Mouse (Mus musculus) kidney, embryonic 14.5 days (tissue): ENCODE data around the gene Atcay. TPM values are rescaled to one million over a fixed set of nuclear protein-coding genes. Genes with fewer than 3 reads are reported as not detected.
A peak's percentile ranks its signal among the peaks of the same experiment; 100 is the strongest.

Experiments
- ATAC-seq: fragments of 200-750 bp; cut with Nextera tagmentation; 2 replicates; pipeline ENCODE4 v1.8.0; 2017; ENCODE audit warnings: moderate number of reproducible peaks, mild to moderate bottlenecking, moderate TSS enrichment, moderate library complexity; ENCODE audit not compliant: low FRiP score, low TSS enrichment
- H3K27ac ChIP-seq: fragments of 300-500 bp; sonication (generic); 2 replicates; pipeline ENCODE4 v1.5.1; 2014; ENCODE audit warnings: low read depth, mild to moderate bottlenecking, low read length, moderate library complexity, mixed read lengths
- H3K27me3 ChIP-seq: fragments of 300-500 bp; sonication (generic); 2 replicates; pipeline ENCODE4 v1.6.1; 2014; ENCODE audit warnings: mild to moderate bottlenecking, low read length; ENCODE audit not compliant: control insufficient read depth, insufficient read depth
- H3K36me3 ChIP-seq: fragments of 300-500 bp; sonication (generic); 2 replicates; pipeline ENCODE4 v1.6.1; 2014; ENCODE audit warnings: low read length, mixed read lengths; ENCODE audit not compliant: control insufficient read depth, insufficient read depth
- H3K4me1 ChIP-seq: fragments of 300-500 bp; sonication (generic); 2 replicates; pipeline ENCODE4 v1.6.1; 2014; ENCODE audit warnings: low read length, mixed read lengths; ENCODE audit not compliant: control insufficient read depth, insufficient read depth
- H3K4me2 ChIP-seq: fragments of 300-500 bp; sonication (generic); replicated peaks from 2 replicates; pipeline ENCODE4 v1.6.1; 2014; ENCODE audit warnings: low read depth, mild to moderate bottlenecking, low read length
- H3K4me3 ChIP-seq: fragments of 300-500 bp; sonication (generic); 2 replicates; pipeline ENCODE4 v1.5.1; 2014; ENCODE audit warnings: mild to moderate bottlenecking, low read length
- H3K9ac ChIP-seq: fragments of 300-500 bp; sonication (generic); 2 replicates; pipeline ENCODE4 v1.6.1; 2014; ENCODE audit warnings: low read depth, mild to moderate bottlenecking, low read length, moderate library complexity
- H3K9me3 ChIP-seq: fragments of 300-500 bp; sonication (generic); 2 replicates; pipeline ENCODE4 v1.6.1; 2016; ENCODE audit warnings: low read length; ENCODE audit not compliant: control insufficient read depth
- WGBS: fragments of 180-500 bp; shearing (Covaris S2); extraction: QIAGEN DNeasy Blood & Tissue Kit; methylation state at CpG from one replicate; pipeline ENCODE4 v1.1.7; 2014; 5-methylcytosine and 5-hydroxymethylcytosine counted together
- polyA plus RNA-seq: library from polyadenylated mRNA; unstranded; fragments of >200 nt; fragmentation: Nextera tagmentation; extraction: Ambion mirVana; gene quantifications from 2 replicates; pipeline ENCODE4 v1.2.1, GENCODE M21; 2014

Atcay gene
- polyA plus RNA-seq, 1 experiment from 2014 or later: 0.23 TPM

GRCm38 (mm10) chr10:81265540-81265939 lies 34.9 kb upstream of the Atcay start:
- peak overlapping the region; percentile 85; the same call in 1 of the 2 replicates for H3K9ac ChIP-seq
- ATAC-seq: no peak
- peaks cover 19% of the 10 kb centered on the region; the same call in 1 of the 2 replicates for H3K4me1 ChIP-seq
- 98% methylated on average over 8 of the region's 8 CpGs for WGBS
- peaks cover 2% of the 10 kb centered on the region; the same call in 1 of the 2 replicates for H3K9me3 ChIP-seq
- H3K27ac ChIP-seq: no peak overlapping the region
- peak overlapping the region; percentile 73 for H3K4me3 ChIP-seq
- peaks cover 38% of the 10 kb centered on the region for H3K36me3 ChIP-seq
- H3K4me2 ChIP-seq: peak overlapping the region; percentile 75
- no peaks in the 10 kb centered on the region for H3K27me3 ChIP-seq

- Histone ChIP-seq H3K27me3 (peaks cover 29% of the 10 kb centered on the region), H3K4me2 (no peak overlapping the region), H3K36me3 (peaks cover 36% of the 10 kb centered on the region), H3K27ac (no peak overlapping the region), H3K4me3 (no peak overlapping the region), H3K9me3 (peaks cover 4% of the 10 kb centered on the region; the same call in 1 of the 2 replicates), H3K4me1 (peaks cover 13% of the 10 kb centered on the region; the same call in 1 of the 2 replicates), H3K9ac (no peak overlapping the region)
- WGBS: 91% methylated on average over 4 of the region's 4 CpGs
- ATAC-seq: no peak
Measured at GRCm38 (mm10) chr10:81261025-81261424, 30.4 kb upstream of the Atcay start.

GRCm38 (mm10) chr10:81259225-81259884 lies 28.7 kb upstream of the Atcay start:
- ATAC-seq: no peak
- no peak overlapping the region for H3K9ac ChIP-seq
- 43% methylated on average over 21 of the region's 21 CpGs for WGBS
- peaks cover 23% of the 10 kb centered on the region for H3K36me3 ChIP-seq
- peaks cover 31% of the 10 kb centered on the region for H3K27me3 ChIP-seq
- H3K4me2 ChIP-seq: no peak overlapping the region
- H3K4me1 ChIP-seq: 0 out of 2 replicates have a peak, but pooled peaks cover 6% of the 10 kb centered on the region
- H3K4me3 ChIP-seq: no peak overlapping the region
- H3K9me3 ChIP-seq: peaks cover 4% of the 10 kb centered on the region; the same call in 1 of the 2 replicates
- no peak overlapping the region for H3K27ac ChIP-seq

GRCm38 (mm10) chr10:81257158-81258039 lies 26.8 kb upstream of the Atcay start:
- 0 out of 2 replicates have a peak, but pooled peaks have one; percentile 7 for ATAC-seq
- under 1% methylated on average over 62 of the region's 62 CpGs for WGBS
- Histone ChIP-seq H3K9me3 (peaks cover 4% of the 10 kb centered on the region; the same call in 1 of the 2 replicates), H3K4me1 (0 out of 2 replicates have a peak, but pooled peaks cover 10% of the 10 kb centered on the region), H3K27me3 (peaks cover 49% of the 10 kb centered on the region), H3K4me2 (peak overlapping the region; percentile 73), H3K27ac (no peak overlapping the region), H3K36me3 (peaks cover 6% of the 10 kb centered on the region; the same call in 1 of the 2 replicates), H3K9ac (peak overlapping the region; percentile 15; the same call in 1 of the 2 replicates), H3K4me3 (peak overlapping the region; percentile 43)

GRCm38 (mm10) chr10:81254886-81255285 lies 24.3 kb upstream of the Atcay start:
- H3K4me2 ChIP-seq: no peak overlapping the region
- H3K27me3 ChIP-seq: peaks cover 55% of the 10 kb centered on the region
- ATAC-seq: no peak
- no peaks in the 10 kb centered on the region for H3K36me3 ChIP-seq
- no peak overlapping the region for H3K4me3 ChIP-seq
- H3K9ac ChIP-seq: no peak overlapping the region
- H3K27ac ChIP-seq: no peak overlapping the region
- 0 out of 2 replicates have a peak, but pooled peaks cover 10% of the 10 kb centered on the region for H3K4me1 ChIP-seq
- 39% methylated on average over 1 of the region's 1 CpGs for WGBS
- H3K9me3 ChIP-seq: no peaks in the 10 kb centered on the region

GRCm38 (mm10) chr10:81252424-81253419 lies 22.1 kb upstream of the Atcay start, which contains the start of gene Matk:
TSS of gene Matk (plus strand) at chr10:81252935.
- no peak within 1 kb of the TSS for H3K4me2 ChIP-seq
- WGBS: 10% methylated on average over 44 of the region's 44 CpGs
- H3K36me3 ChIP-seq: no peaks in the 10 kb centered on the region
- H3K27me3 ChIP-seq: peaks cover 41% of the 10 kb centered on the region
- peak; percentile 38; the same call in 1 of the 2 replicates for ATAC-seq
- H3K4me3 ChIP-seq: peak within 1 kb of the TSS; percentile 8; the same call in 1 of the 2 replicates
- no peak within 1 kb of the TSS for H3K27ac ChIP-seq
- H3K9ac ChIP-seq: no peak within 1 kb of the TSS
- H3K9me3 ChIP-seq: no peaks in the 10 kb centered on the region
- 0 out of 2 replicates have a peak, but pooled peaks cover 5% of the 10 kb centered on the region for H3K4me1 ChIP-seq

GRCm38 (mm10) chr10:81249442-81249841 lies 18.8 kb upstream of the Atcay start:
- Histone ChIP-seq H3K27me3 (peaks cover 25% of the 10 kb centered on the region; the same call in 1 of the 2 replicates), H3K36me3 (no peaks in the 10 kb centered on the region), H3K9ac (no peak overlapping the region), H3K4me1 (0 out of 2 replicates have a peak, but pooled peaks cover 3% of the 10 kb centered on the region), H3K9me3 (no peaks in the 10 kb centered on the region), H3K27ac (no peak overlapping the region), H3K4me3 (no peak overlapping the region), H3K4me2 (no peak overlapping the region)
- ATAC-seq: no peak
- 80% methylated on average over 8 of the region's 8 CpGs for WGBS

GRCm38 (mm10) chr10:81247804-81248203 lies 17.2 kb upstream of the Atcay start:
- Histone ChIP-seq H3K36me3 (no peaks in the 10 kb centered on the region), H3K9ac (no peak overlapping the region), H3K4me1 (0 out of 2 replicates have a peak, but pooled peaks cover under 1% of the 10 kb centered on the region), H3K9me3 (no peaks in the 10 kb centered on the region), H3K4me2 (no peak overlapping the region), H3K27ac (no peak overlapping the region), H3K27me3 (peaks cover 11% of the 10 kb centered on the region; the same call in 1 of the 2 replicates), H3K4me3 (no peak overlapping the region)
- WGBS: 90% methylated on average over 2 of the region's 2 CpGs
- no peak for ATAC-seq
